Mouse (Mus musculus): ENCODE measurements around the gene Prnp.

GRCm38 (mm10) chr2:131941501-131941900 is 31.8 kb downstream of the Prnp start:
- TF ChIP-seq CTCF (conservative IDR thresholded peaks at IDR 0.05; ENCODE audit: insufficient read depth, insufficient read length, low read depth, low read length): no peak
- no peak for TF ChIP-seq POLR2A (IDR thresholded peaks at IDR 0.05; ENCODE audit: low read depth, low read length)

All from kidney, adult 2 months (tissue).